Mouse (Mus musculus): ENCODE results near the gene Lrrc9.

Gene Lrrc9

DNA sequence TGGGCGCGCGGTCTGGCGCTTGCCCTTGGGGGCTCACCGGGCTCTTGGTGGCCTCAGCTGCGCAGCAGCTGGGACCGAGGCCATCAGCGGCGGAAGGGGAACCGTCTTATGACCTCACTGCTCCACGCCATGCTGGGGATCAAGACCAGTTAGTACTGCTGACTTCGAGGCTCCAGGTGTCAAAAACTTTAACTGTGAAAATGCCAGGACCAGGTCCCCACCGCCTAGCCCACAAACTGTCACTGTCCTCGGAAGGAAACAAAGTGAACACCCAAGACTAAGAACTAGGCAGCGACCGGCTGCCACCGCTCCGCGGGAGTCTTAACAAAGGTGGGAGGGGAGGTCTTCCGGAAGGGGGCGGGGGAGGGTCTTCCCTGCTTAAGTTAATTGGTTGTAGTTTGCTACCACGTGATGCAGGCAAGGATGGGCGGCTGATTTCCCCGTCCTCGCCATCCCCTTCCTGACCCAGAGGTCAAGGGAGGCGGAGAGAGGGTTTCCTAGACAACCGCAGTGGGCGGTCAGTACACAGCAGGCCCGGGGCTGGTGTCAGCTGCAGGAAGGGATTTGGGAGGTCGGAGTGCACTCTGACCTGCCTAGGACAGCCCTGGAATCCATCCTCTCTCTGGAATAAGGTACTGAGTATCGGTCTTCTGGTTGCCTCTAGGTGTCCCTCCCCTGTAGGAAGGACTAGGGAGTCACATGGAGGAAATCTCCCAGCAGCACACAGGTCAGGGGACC, at the start of gene Lrrc9:
TSS of gene Lrrc9 (plus strand) at position 28 of the 738 bp plus-strand sequence.
- DNase-seq (ENCODE audit: low spot score), result no peak

DNA sequence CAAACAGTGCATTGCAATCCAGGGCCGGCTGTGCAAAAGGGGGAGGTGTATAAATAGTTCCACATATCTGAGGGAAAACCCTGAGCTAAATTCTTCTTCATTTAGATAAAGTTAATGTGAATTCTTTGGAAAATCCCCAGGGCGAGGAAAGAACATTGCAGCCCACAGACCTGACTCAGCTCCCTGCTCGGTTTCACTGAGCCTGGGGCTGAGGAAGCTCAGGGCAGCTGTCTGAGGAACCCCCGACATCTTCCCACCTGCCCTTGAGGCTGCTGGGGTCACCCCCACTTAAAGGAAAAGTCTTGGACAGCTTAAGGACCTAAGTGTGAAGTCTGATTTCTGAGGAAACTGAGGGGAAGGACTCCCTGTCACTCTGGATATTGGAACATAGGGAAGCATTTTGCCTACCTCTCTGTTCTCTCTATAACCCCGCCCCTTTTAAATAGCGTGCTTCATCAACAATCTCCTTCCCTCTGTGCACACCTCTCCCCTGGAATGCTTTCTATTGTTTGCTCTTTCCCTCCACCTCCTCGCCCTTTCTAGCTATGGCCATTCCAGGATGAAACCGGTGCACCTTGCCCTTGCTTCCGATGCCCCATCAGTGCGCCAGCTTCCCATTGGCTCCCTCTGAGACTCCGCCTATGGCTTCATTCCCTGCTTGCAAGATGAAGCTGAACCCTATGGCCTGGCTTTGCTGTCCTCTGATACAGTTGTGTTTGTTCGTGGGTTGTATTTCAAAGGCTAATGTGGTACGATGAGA, 48.4 kb upstream of the Lrrc9 start:
- no peak for DNase-seq (ENCODE audit: low spot score)

GRCm38 (mm10) chr12:72405031-72405430, 36.6 kb upstream of the Lrrc9 start:
- DNase-seq (ENCODE audit: low spot score), result no peak

GRCm38 (mm10) chr12:72407146-72407545, 34.5 kb upstream of the Lrrc9 start:
- no peak for DNase-seq (ENCODE audit: low spot score)

DNA sequence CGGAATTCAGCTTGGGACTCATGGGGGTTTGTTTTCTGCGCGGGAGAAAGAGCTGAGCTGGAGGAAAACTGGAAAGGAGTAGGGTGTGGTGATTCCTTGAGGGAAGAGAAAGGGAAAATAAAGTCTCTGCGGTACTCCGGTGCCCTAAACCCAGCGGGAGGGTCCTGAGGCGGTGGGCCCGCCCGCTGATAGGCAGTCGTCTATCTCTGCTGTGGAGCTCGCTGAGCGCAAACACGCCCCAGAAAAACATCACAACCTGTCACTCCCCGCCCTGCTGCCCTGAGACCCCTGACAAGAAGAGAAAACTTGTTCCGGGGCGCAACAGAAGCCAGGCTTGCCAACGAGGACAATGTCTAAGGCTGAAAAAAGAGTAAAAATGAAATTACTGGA, 34.0 kb upstream of the Lrrc9 start:
- DNase-seq (ENCODE audit: low spot score), result no peak

DNA sequence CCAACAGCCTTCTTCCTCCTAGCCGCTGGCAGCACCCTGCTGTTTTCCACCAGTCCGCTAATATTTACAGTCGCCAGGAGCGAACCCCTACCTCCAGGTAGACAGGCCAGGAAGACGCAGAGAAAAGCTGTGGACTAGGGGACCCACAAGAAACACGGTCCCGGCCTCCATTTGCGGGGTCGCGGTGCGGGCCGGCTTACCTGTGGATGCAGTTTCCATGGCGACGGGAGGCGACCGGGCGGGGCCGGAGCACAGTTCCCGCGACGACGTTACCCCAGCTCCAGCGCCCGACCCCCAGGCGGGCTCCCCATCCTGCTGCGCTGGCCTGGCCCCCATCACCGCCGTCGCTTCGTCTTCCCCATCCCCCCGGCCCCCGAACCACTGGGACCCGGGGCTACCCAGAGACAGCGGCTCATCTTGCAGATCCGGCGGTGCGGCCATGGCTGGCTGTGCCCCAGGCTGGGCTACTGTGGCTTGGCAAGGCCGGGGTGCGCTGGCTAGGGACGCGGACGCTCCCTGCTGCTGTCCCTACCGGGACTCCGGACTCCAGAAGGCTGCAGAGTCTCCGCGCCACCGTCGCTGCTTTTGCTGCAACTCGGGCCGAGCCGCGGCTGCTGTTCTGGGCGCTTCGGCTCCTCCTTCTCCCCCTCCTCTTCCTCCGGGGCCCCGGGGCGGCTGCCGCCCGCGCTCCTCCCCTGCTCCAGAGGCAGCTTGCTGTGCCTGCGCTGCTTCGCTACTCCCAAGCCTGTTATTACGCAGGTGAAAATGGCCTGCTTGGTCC, 33.4 kb upstream of the Lrrc9 start:
- no peak for DNase-seq (ENCODE audit: low spot score)

- DNase-seq (ENCODE audit: low spot score), result no peak
These were observed 32.7 kb upstream of the Lrrc9 start, which contains the start of gene Rtn1 for GRCm38 (mm10) chr12:72408954-72409353. Gene Rtn1, minus strand, starts transcription at chr12:72409054.

DNA sequence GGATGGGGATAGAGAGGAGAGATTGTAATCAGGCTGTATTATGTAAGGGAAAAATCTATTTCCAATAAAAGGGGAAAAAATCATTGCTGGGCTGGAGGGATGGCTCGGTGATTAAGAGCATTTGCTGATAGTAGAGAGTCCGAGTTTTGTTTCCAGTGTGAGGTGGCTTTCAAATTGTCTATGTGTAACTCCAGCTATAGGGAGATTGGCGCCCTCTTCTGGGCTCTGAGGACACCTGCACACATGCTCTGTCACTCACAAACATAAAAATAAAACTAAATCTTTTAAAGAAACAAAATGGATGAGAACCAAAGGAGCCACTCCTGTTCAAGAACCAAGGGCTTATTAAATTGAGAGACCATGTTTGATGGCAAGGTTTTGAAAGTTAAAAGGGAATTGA, 23.9 kb upstream of the Lrrc9 start:
- DNase-seq (ENCODE audit: low spot score), result no peak

GRCm38 (mm10) chr12:72422681-72423080, 19.0 kb upstream of the Lrrc9 start:
- no peak for DNase-seq (ENCODE audit: low spot score)

DNA sequence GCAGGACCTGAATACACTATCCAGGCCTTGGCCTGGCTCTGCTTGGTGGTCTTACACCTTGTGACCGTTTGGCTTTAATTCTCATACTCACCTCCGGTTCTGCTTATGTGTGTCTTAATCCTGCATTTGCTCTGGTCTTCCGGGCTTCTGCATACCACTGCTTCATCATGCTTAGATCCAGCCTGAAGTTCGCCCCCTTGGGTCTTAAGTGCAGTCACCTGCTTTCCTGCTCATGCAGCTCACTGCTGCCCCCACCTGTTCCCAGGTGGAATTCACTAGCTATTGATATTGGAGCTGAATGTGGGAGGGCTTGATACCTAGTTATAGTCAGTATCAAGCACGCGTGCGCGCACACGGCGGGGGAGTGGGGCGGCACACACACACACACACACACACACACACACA, 13.9 kb upstream of the Lrrc9 start:
- DNase-seq (ENCODE audit: low spot score), result no peak

GRCm38 (mm10) chr12:72432209-72432608, 9.5 kb upstream of the Lrrc9 start:
- no peak for DNase-seq (ENCODE audit: low spot score)

DNA sequence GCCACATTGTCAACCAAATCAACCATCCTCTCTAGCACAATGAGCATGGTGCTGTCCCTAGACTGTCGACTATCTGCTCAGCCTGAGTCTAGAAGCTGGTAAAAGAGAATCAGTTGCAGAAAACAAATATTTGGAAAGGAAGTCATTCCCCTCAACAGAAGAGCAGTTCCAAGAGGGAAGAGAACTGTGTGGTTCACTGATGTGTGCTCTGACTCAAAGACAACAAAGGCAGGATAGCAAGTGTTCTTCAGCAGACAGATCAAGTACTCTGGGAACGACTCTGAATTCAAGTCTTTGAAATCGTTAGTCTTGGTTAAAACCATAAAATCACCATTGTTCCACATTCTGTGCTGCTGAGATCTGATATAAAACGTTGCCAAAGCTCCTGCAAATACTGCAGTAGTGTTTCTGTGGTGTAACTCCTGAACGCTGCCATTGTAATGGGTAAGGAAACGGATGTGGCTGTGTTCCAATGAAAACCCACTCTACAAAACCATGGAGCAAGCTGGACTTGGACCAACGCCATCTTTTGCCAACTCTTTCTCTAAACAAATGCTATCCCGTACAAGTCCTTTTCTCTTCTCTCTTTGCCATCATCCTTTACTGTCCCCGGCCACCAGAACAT, 8.3 kb upstream of the Lrrc9 start:
- no peak for DNase-seq (ENCODE audit: low spot score)

DNA sequence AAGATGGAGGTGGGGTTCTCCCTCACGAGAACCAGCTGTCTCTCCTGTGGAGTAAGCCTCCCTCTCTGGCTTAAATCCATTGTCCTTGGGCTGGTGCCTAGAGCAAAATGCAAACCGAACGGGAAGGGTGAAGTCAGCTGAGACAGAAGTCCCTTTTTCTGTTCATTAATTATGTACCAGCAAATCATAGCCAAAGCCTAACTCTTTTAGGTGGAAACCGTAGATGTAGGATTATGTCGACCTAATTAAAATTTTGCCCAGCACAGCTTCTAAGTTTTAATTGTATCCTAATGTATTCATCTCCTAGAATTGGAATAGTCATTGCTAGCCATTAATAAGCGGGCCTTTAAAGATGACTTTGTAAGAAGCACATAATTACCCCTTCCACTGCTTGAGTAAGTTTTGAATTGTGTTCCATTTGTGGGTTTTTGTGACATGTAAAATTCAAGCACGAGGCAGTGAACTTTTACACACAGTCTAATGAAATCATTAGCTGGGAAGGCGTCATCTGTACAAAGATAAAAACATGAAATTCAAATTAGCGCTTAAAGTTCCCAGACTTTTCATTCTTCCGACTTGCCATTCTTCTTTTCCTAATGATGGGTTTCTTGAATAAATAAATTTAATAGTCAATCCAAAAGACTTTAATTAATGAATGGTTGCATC, 3.9 kb upstream of the Lrrc9 start:
- no peak for DNase-seq (ENCODE audit: low spot score)

DNA sequence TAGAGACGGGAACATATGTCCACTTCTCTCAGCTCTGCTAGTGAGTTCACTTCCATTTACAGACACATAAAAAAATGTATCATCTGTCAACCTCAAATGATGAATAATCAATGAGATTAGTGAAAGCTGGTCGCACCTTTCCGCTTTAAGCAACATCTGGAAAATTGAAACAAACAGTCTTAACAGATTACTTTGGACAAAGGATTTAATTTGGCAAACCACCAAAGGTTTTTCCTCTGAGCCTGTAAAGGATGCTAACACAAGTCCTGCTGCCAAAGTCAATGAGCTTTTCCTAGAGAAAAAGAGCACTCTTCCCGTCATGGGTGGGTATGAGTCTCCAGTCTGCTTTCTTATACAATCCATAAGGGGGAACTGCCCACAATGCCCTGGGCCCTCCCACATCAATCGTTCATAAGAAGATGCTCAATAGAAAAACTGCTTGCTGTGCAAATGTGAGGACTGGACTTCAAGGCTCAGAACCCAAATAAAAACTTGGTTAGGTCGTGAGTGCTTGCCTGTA, 2.6 kb upstream of the Lrrc9 start:
- no peak for DNase-seq (ENCODE audit: low spot score)

DNA sequence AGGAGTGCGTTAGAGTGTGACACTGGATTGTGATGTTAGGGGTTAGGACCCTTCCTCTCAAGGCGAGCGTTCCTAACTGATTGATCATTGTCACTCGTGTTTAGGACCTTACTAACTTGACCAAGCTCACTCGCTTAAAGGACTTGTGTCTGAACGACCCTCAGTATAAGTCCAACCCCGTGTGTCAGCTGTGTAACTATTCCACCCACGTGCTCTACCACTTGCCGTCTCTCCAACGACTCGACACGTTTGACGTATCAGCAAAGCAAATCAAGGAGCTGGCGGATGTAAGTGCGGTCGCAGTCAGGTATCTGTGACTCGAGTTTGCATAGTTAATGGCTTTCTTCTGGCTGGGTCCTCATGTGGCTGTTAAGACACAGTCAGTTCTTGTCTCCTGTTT, 12.3 kb downstream of the Lrrc9 start:
- no peak for DNase-seq (ENCODE audit: low spot score)

- DNase-seq (ENCODE audit: low spot score), result no peak
These were observed 19.7 kb downstream of the Lrrc9 start for GRCm38 (mm10) chr12:72461191-72461893.

DNA sequence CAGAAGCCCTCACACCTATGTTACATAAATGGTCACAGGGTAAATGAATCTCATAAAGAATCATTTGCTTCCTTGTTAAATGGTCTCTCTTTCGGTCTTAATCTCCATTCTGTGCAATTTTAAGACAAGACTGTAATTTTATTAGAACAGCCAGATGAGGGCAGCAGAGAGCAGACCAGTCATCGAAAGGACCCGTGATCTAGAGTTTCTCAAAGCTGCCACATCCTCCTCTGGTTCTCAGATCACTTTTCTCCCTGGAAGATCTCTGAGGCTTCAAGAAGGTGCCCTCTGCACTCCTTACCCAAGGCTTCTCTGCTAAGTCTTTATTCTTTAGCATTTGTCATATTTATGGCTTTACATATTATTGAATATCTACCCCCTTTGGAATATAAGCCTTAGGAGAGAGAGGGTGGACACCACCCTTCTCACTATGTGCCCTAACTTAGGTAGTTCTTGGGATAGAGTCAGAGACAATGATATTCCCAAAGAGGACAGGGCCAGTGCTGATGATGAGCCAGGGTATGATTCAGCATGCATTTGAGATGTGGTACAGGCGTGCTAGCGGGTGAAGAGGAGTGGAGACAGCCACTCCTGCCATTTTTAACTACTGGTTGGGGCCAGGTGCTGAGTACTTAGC, 20.3 kb downstream of the Lrrc9 start:
- DNase-seq (ENCODE audit: low spot score), result peak; percentile 27

DNA sequence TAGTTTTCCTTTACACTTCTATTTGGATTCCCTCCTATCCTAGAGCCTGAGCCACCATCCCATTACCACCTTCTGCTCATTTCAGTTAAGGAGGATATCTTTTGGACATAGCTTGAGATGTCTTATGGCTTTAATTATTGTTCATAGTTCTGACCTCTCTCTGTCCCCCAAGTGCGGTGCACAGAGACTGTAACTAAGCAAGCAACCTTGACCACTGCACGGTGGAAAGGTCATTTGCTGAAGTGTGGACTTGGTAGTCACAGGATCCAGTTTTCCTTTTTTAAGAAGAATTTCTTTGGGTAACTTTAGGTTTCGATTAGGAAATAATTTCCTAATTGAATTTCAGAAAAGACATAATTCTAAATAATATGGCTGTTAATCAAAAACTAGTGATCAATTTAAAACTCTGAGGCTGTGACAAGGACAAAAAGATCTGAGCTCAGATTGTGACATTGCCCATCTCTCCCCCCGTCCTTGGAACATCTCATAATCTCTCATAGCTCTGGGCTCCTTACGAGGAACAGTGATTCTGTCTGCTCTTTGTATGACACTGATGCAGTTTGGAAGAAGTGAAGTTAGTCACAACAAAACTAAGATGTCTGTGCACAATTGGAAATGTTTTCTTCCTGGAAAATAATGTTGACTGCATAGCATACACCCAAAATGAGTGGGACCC, 24.3 kb downstream of the Lrrc9 start:
- no peak for DNase-seq (ENCODE audit: low spot score)

- no peak for DNase-seq (ENCODE audit: low spot score)
These were observed 25.6 kb downstream of the Lrrc9 start for GRCm38 (mm10) chr12:72467269-72467668.

GRCm38 (mm10) chr12:72467789-72468188, 26.1 kb downstream of the Lrrc9 start:
- no peak for DNase-seq (ENCODE audit: low spot score)
